Mouse (Mus musculus): ENCODE data around the gene Syngr4. TPM values are rescaled to one million over a fixed set of nuclear protein-coding genes. Genes with fewer than 3 reads are reported as not detected.
A peak's percentile ranks its signal among the peaks of the same experiment; 100 is the strongest.
"Not testable (repeated sequence)": the region's sequence is repeated elsewhere in the genome, so short reads cannot be mapped to it uniquely, and the experiment has no call there.

Syngr4 gene
- 0.63 and 1.3 TPM in 2 replicates for polyA plus RNA-seq (2014; fragmentation: Nextera tagmentation; extraction: Ambion mirVana)

GRCm38 (mm10) chr7:45896517-45897257 is at the start of gene Syngr4, which contains the start of gene Tmem143:
Gene Syngr4 (minus strand): TSS chr7:45896714.
Gene Tmem143 (plus strand): TSS chr7:45896941.
- Histone ChIP-seq H3K4me3 (ENCODE audit: low read depth, low read length) (peak within 1 kb of the TSS; percentile 38), H3K4me1 (ENCODE audit: control insufficient read depth, insufficient read depth, low read length) (peaks cover 10% of the 10 kb centered on the region; the same call in 1 of the 2 replicates), H3K4me2 (peak within 1 kb of the TSS; percentile 70), H3K27ac (ENCODE audit: low read depth, low read length) (peak within 1 kb of the TSS; percentile 15; the same call in 1 of the 2 replicates), H3K27me3 (ENCODE audit: control insufficient read depth, insufficient read depth, low read length) (no peaks in the 10 kb centered on the region), H3K9ac (ENCODE audit: low read length) (peak within 1 kb of the TSS; percentile 65), H3K36me3 (ENCODE audit: control insufficient read depth, insufficient read depth, low read length) (no peaks in the 10 kb centered on the region), H3K9me3 (ENCODE audit: control insufficient read depth, low read length) (no peaks in the 10 kb centered on the region)
- ATAC-seq (ENCODE audit: low FRiP score): peak; percentile 90
- under 1% methylated on average over 40 of the region's 40 CpGs for WGBS
- peak; percentile 99 for DNase-seq (ENCODE audit: low spot score, missing footprints)

GRCm38 (mm10) chr7:45943280-45943679 is 46.8 kb upstream of the Syngr4 start:
- DNase-seq (ENCODE audit: low spot score, missing footprints): not testable (repeated sequence)
- WGBS: 80% methylated on average over 1 of the region's 1 CpGs

GRCm38 (mm10) chr7:45941986-45942385 is 45.5 kb upstream of the Syngr4 start:
- 88% methylated on average over 9 of the region's 9 CpGs for WGBS
- DNase-seq (ENCODE audit: low spot score, missing footprints): no peak

More at GRCm38 (mm10) chr7:45943280-45943679, 46.8 kb upstream of the Syngr4 start:
- ATAC-seq (ENCODE audit: low FRiP score); H3K4me2 ChIP-seq; H3K4me3 ChIP-seq (ENCODE audit: low read depth, low read length); H3K36me3 ChIP-seq (ENCODE audit: control insufficient read depth, insufficient read depth, low read length); H3K27me3 ChIP-seq (ENCODE audit: control insufficient read depth, insufficient read depth, low read length); H3K4me1 ChIP-seq (ENCODE audit: control insufficient read depth, insufficient read depth, low read length); H3K9me3 ChIP-seq (ENCODE audit: control insufficient read depth, low read length); H3K9ac ChIP-seq (ENCODE audit: low read length); H3K27ac ChIP-seq (ENCODE audit: low read depth, low read length): not testable (repeated sequence)

GRCm38 (mm10) chr7:45939836-45940235 is 43.3 kb upstream of the Syngr4 start:
- Histone ChIP-seq H3K9me3 (ENCODE audit: control insufficient read depth, low read length) (no peaks in the 10 kb centered on the region), H3K4me3 (ENCODE audit: low read depth, low read length) (no peak overlapping the region), H3K9ac (ENCODE audit: low read length) (no peak overlapping the region), H3K4me2 (no peak overlapping the region), H3K4me1 (ENCODE audit: control insufficient read depth, insufficient read depth, low read length) (no peaks in the 10 kb centered on the region), H3K27me3 (ENCODE audit: control insufficient read depth, insufficient read depth, low read length) (no peaks in the 10 kb centered on the region), H3K36me3 (ENCODE audit: control insufficient read depth, insufficient read depth, low read length) (no peaks in the 10 kb centered on the region), H3K27ac (ENCODE audit: low read depth, low read length) (no peak overlapping the region)
- ATAC-seq (ENCODE audit: low FRiP score): no peak
- no peak for DNase-seq (ENCODE audit: low spot score, missing footprints)
- WGBS: 48% methylated on average over 2 of the region's 2 CpGs

More at GRCm38 (mm10) chr7:45941986-45942385, 45.5 kb upstream of the Syngr4 start:
- Histone ChIP-seq H3K36me3 (ENCODE audit: control insufficient read depth, insufficient read depth, low read length) (no peaks in the 10 kb centered on the region), H3K9ac (ENCODE audit: low read length) (no peak overlapping the region), H3K9me3 (ENCODE audit: control insufficient read depth, low read length) (no peaks in the 10 kb centered on the region), H3K4me2 (no peak overlapping the region), H3K27me3 (ENCODE audit: control insufficient read depth, insufficient read depth, low read length) (no peaks in the 10 kb centered on the region), H3K4me3 (ENCODE audit: low read depth, low read length) (no peak overlapping the region), H3K27ac (ENCODE audit: low read depth, low read length) (no peak overlapping the region), H3K4me1 (ENCODE audit: control insufficient read depth, insufficient read depth, low read length) (no peaks in the 10 kb centered on the region)
- no peak for ATAC-seq (ENCODE audit: low FRiP score)

GRCm38 (mm10) chr7:45935114-45935513 is 38.6 kb upstream of the Syngr4 start:
- no peak overlapping the region for H3K27ac ChIP-seq (ENCODE audit: low read depth, low read length)
- H3K4me3 ChIP-seq (ENCODE audit: low read depth, low read length): no peak overlapping the region
- H3K4me2 ChIP-seq: no peak overlapping the region
- H3K9me3 ChIP-seq (ENCODE audit: control insufficient read depth, low read length): peaks cover 3% of the 10 kb centered on the region; the same call in 1 of the 2 replicates
- ATAC-seq (ENCODE audit: low FRiP score) (0 out of 2 replicates have a peak, but pooled peaks have one; percentile 54), DNase-seq (ENCODE audit: low spot score, missing footprints) (peak; percentile 93)
- H3K36me3 ChIP-seq (ENCODE audit: control insufficient read depth, insufficient read depth, low read length): no peaks in the 10 kb centered on the region
- no peaks in the 10 kb centered on the region for H3K27me3 ChIP-seq (ENCODE audit: control insufficient read depth, insufficient read depth, low read length)
- no peaks in the 10 kb centered on the region for H3K4me1 ChIP-seq (ENCODE audit: control insufficient read depth, insufficient read depth, low read length)
- WGBS: 41% methylated on average over 7 of the region's 7 CpGs
- no peak overlapping the region for H3K9ac ChIP-seq (ENCODE audit: low read length)

- not testable (repeated sequence) for H3K4me3 ChIP-seq (ENCODE audit: low read depth, low read length); H3K36me3 ChIP-seq (ENCODE audit: control insufficient read depth, insufficient read depth, low read length); H3K4me2 ChIP-seq; H3K27me3 ChIP-seq (ENCODE audit: control insufficient read depth, insufficient read depth, low read length); H3K27ac ChIP-seq (ENCODE audit: low read depth, low read length); H3K9me3 ChIP-seq (ENCODE audit: control insufficient read depth, low read length); H3K4me1 ChIP-seq (ENCODE audit: control insufficient read depth, insufficient read depth, low read length); DNase-seq (ENCODE audit: low spot score, missing footprints); H3K9ac ChIP-seq (ENCODE audit: low read length); ATAC-seq (ENCODE audit: low FRiP score)
- WGBS: 91% methylated on average over 12 of the region's 12 CpGs
These were observed 37.3 kb upstream of the Syngr4 start for GRCm38 (mm10) chr7:45933766-45934165.

GRCm38 (mm10) chr7:45929688-45930087 is 33.2 kb upstream of the Syngr4 start:
- H3K4me2 ChIP-seq: no peak overlapping the region
- ATAC-seq (ENCODE audit: low FRiP score): no peak
- H3K27me3 ChIP-seq (ENCODE audit: control insufficient read depth, insufficient read depth, low read length): no peaks in the 10 kb centered on the region
- peaks cover 3% of the 10 kb centered on the region; the same call in 1 of the 2 replicates for H3K9me3 ChIP-seq (ENCODE audit: control insufficient read depth, low read length)
- H3K36me3 ChIP-seq (ENCODE audit: control insufficient read depth, insufficient read depth, low read length): no peaks in the 10 kb centered on the region
- 91% methylated on average over 1 of the region's 1 CpGs for WGBS
- H3K4me3 ChIP-seq (ENCODE audit: low read depth, low read length): no peak overlapping the region
- H3K27ac ChIP-seq (ENCODE audit: low read depth, low read length): no peak overlapping the region
- no peak overlapping the region for H3K9ac ChIP-seq (ENCODE audit: low read length)
- no peak for DNase-seq (ENCODE audit: low spot score, missing footprints)
- H3K4me1 ChIP-seq (ENCODE audit: control insufficient read depth, insufficient read depth, low read length): no peaks in the 10 kb centered on the region

GRCm38 (mm10) chr7:45928626-45929295 is 32.2 kb upstream of the Syngr4 start:
- Histone ChIP-seq H3K9me3 (ENCODE audit: control insufficient read depth, low read length) (peaks cover 3% of the 10 kb centered on the region; the same call in 1 of the 2 replicates), H3K36me3 (ENCODE audit: control insufficient read depth, insufficient read depth, low read length) (no peaks in the 10 kb centered on the region), H3K4me2 (0 out of 2 replicates have a peak overlapping the region, but pooled peaks have one; percentile 11), H3K27me3 (ENCODE audit: control insufficient read depth, insufficient read depth, low read length) (no peaks in the 10 kb centered on the region), H3K4me1 (ENCODE audit: control insufficient read depth, insufficient read depth, low read length) (no peaks in the 10 kb centered on the region; the same call in 1 of the 2 replicates), H3K9ac (ENCODE audit: low read length) (no peak overlapping the region), H3K4me3 (ENCODE audit: low read depth, low read length) (no peak overlapping the region), H3K27ac (ENCODE audit: low read depth, low read length) (no peak overlapping the region)
- ATAC-seq (ENCODE audit: low FRiP score) (no peak), DNase-seq (ENCODE audit: low spot score, missing footprints) (no peak)
- 11% methylated on average over 19 of the region's 23 CpGs for WGBS

- WGBS: 6% methylated on average over 14 of the region's 14 CpGs
- peak overlapping the region; percentile 56 for H3K4me2 ChIP-seq
- H3K27ac ChIP-seq (ENCODE audit: low read depth, low read length): no peak overlapping the region
- no peaks in the 10 kb centered on the region for H3K27me3 ChIP-seq (ENCODE audit: control insufficient read depth, insufficient read depth, low read length)
- H3K4me3 ChIP-seq (ENCODE audit: low read depth, low read length): peak overlapping the region; percentile 37; the same call in 1 of the 2 replicates
- no peaks in the 10 kb centered on the region for H3K36me3 ChIP-seq (ENCODE audit: control insufficient read depth, insufficient read depth, low read length)
- no peak for ATAC-seq (ENCODE audit: low FRiP score)
- H3K4me1 ChIP-seq (ENCODE audit: control insufficient read depth, insufficient read depth, low read length): peaks cover 4% of the 10 kb centered on the region; the same call in 1 of the 2 replicates
- no peak overlapping the region; the same call in 1 of the 2 replicates for H3K9ac ChIP-seq (ENCODE audit: low read length)
- no peaks in the 10 kb centered on the region for H3K9me3 ChIP-seq (ENCODE audit: control insufficient read depth, low read length)
- DNase-seq (ENCODE audit: low spot score, missing footprints): peak; percentile 94
These were observed 27.9 kb upstream of the Syngr4 start for GRCm38 (mm10) chr7:45924429-45924816.
